Mouse (Mus musculus): Measurements from ENCODE around the gene Map4k4. TPM values are rescaled to one million over a fixed set of nuclear protein-coding genes. Genes with fewer than 3 reads are reported as not detected.

Map4k4 gene
- polyA plus RNA-seq, 1 experiment, result 94.7 TPM

- no peak for TF ChIP-seq CTCF (IDR thresholded peaks at IDR 0.05; ENCODE audit: insufficient read depth, low read length)
- TF ChIP-seq POLR2A (IDR thresholded peaks at IDR 0.05; ENCODE audit: borderline replicate concordance, extremely low read depth, low read depth, low read length), result no peak
- 31% methylated on average over 2 of the region's 2 CpGs for WGBS
- Histone ChIP-seq H3K4me1 (ENCODE audit: control insufficient read depth, insufficient read depth, low read length) (no peaks in the 10 kb centered on the region), H3K4me3 (replicated peaks; ENCODE audit: extremely low read depth, low read depth, low read length) (no peak overlapping the region)
- DNase-seq, result no peak
These were observed 5.6 kb upstream of the Map4k4 start for GRCm38 (mm10) chr1:39895097-39895496.

GRCm38 (mm10) chr1:39895506-39895905 is 5.2 kb upstream of the Map4k4 start:
- no peak for TF ChIP-seq POLR2A (IDR thresholded peaks at IDR 0.05; ENCODE audit: borderline replicate concordance, extremely low read depth, low read depth, low read length)
- no peak for TF ChIP-seq CTCF (IDR thresholded peaks at IDR 0.05; ENCODE audit: insufficient read depth, low read length)
- Histone ChIP-seq H3K4me1 (ENCODE audit: control insufficient read depth, insufficient read depth, low read length) (no peaks in the 10 kb centered on the region), H3K4me3 (replicated peaks; ENCODE audit: extremely low read depth, low read depth, low read length) (no peak overlapping the region)
- WGBS, result 35% methylated on average over 2 of the region's 2 CpGs
- no peak for DNase-seq

- DNase-seq, result no peak
- H3K4me1 ChIP-seq (ENCODE audit: control insufficient read depth, insufficient read depth, low read length), result no peaks in the 10 kb centered on the region
- TF ChIP-seq CTCF (IDR thresholded peaks at IDR 0.05; ENCODE audit: insufficient read depth, low read length), result no peak
- TF ChIP-seq POLR2A (IDR thresholded peaks at IDR 0.05; ENCODE audit: borderline replicate concordance, extremely low read depth, low read depth, low read length), result no peak
- WGBS, result 62% methylated on average over 2 of the region's 2 CpGs
- no peak overlapping the region for H3K4me3 ChIP-seq (replicated peaks; ENCODE audit: extremely low read depth, low read depth, low read length)
These were observed 4.1 kb upstream of the Map4k4 start for GRCm38 (mm10) chr1:39896581-39896980.

GRCm38 (mm10) chr1:39898686-39899085 is 2.0 kb upstream of the Map4k4 start:
- no peak for DNase-seq
- no peak for TF ChIP-seq POLR2A (IDR thresholded peaks at IDR 0.05; ENCODE audit: borderline replicate concordance, extremely low read depth, low read depth, low read length)
- Histone ChIP-seq H3K4me1 (ENCODE audit: control insufficient read depth, insufficient read depth, low read length) (no peaks in the 10 kb centered on the region), H3K4me3 (replicated peaks; ENCODE audit: extremely low read depth, low read depth, low read length) (no peak overlapping the region)
- 60% methylated on average over 4 of the region's 4 CpGs for WGBS

GRCm38 (mm10) chr1:39901063-39901811 is 524 bp downstream of the Map4k4 start:
- peak; percentile 78 for DNase-seq
- Histone ChIP-seq H3K4me1 (ENCODE audit: control insufficient read depth, insufficient read depth, low read length) (peaks cover 6% of the 10 kb centered on the region; the same call in 1 of the 2 replicates), H3K4me3 (replicated peaks; ENCODE audit: extremely low read depth, low read depth, low read length) (peak overlapping the region; percentile 71)
- TF ChIP-seq POLR2A (IDR thresholded peaks at IDR 0.05; ENCODE audit: borderline replicate concordance, extremely low read depth, low read depth, low read length), result no peak
- no peak for TF ChIP-seq CTCF (IDR thresholded peaks at IDR 0.05; ENCODE audit: insufficient read depth, low read length)
- WGBS, result under 1% methylated on average over 74 of the region's 75 CpGs

- 1% methylated on average over 26 of the region's 26 CpGs for WGBS
- no peak for TF ChIP-seq POLR2A (IDR thresholded peaks at IDR 0.05; ENCODE audit: borderline replicate concordance, extremely low read depth, low read depth, low read length)
- peaks cover 11% of the 10 kb centered on the region for H3K4me1 ChIP-seq (ENCODE audit: control insufficient read depth, insufficient read depth, low read length)
- H3K4me3 ChIP-seq (replicated peaks; ENCODE audit: extremely low read depth, low read depth, low read length), result peak overlapping the region; percentile 71
- peak; percentile 58 for DNase-seq
These were observed 1.4 kb downstream of the Map4k4 start for GRCm38 (mm10) chr1:39901851-39902703.

GRCm38 (mm10) chr1:39902704-39903151 is 2.0 kb downstream of the Map4k4 start:
- 5% methylated on average over 3 of the region's 3 CpGs for WGBS
- no peak for TF ChIP-seq CTCF (IDR thresholded peaks at IDR 0.05; ENCODE audit: insufficient read depth, low read length)
- no peak for TF ChIP-seq POLR2A (IDR thresholded peaks at IDR 0.05; ENCODE audit: borderline replicate concordance, extremely low read depth, low read depth, low read length)
- Histone ChIP-seq H3K4me1 (ENCODE audit: control insufficient read depth, insufficient read depth, low read length) (peaks cover 14% of the 10 kb centered on the region), H3K4me3 (replicated peaks; ENCODE audit: extremely low read depth, low read depth, low read length) (peak overlapping the region; percentile 71)
- peak; percentile 58 for DNase-seq

- WGBS, result 58% methylated on average over 3 of the region's 3 CpGs
- H3K4me1 ChIP-seq (ENCODE audit: control insufficient read depth, insufficient read depth, low read length), result peaks cover 24% of the 10 kb centered on the region
- TF ChIP-seq POLR2A (IDR thresholded peaks at IDR 0.05; ENCODE audit: borderline replicate concordance, extremely low read depth, low read depth, low read length) (no peak), CTCF (IDR thresholded peaks at IDR 0.05; ENCODE audit: insufficient read depth, low read length) (no peak)
- H3K4me3 ChIP-seq (replicated peaks; ENCODE audit: extremely low read depth, low read depth, low read length), result no peak overlapping the region
- no peak for DNase-seq
These were observed 4.0 kb downstream of the Map4k4 start for GRCm38 (mm10) chr1:39904720-39905119.

- peaks cover 34% of the 10 kb centered on the region for H3K4me1 ChIP-seq (ENCODE audit: control insufficient read depth, insufficient read depth, low read length)
- WGBS, result 25% methylated on average over 11 of the region's 11 CpGs
These were observed 6.2 kb downstream of the Map4k4 start for GRCm38 (mm10) chr1:39906921-39907320.

More at GRCm38 (mm10) chr1:39906921-39907320, 6.2 kb downstream of the Map4k4 start:
- H3K4me3 ChIP-seq (replicated peaks; ENCODE audit: extremely low read depth, low read depth, low read length), result no peak overlapping the region
- no peak for TF ChIP-seq POLR2A (IDR thresholded peaks at IDR 0.05; ENCODE audit: borderline replicate concordance, extremely low read depth, low read depth, low read length)
- TF ChIP-seq CTCF (IDR thresholded peaks at IDR 0.05; ENCODE audit: insufficient read depth, low read length), result no peak
- DNase-seq, result no peak

Data from lung, adult 2 months (tissue).